Mouse (Mus musculus): ENCODE data around the gene Bri3. TPM values are rescaled to one million over a fixed set of nuclear protein-coding genes. Genes with fewer than 3 reads are reported as not detected.

Gene Bri3
- polyA plus RNA-seq, 1 experiment from 2014 or later: 136 TPM

GRCm38 (mm10) chr5:144260464-144260863 is 16.2 kb downstream of the Bri3 start:
- ChIA-PET CTCF (interaction anchor here (1.0 kb wide), 1 partner anchor 33 kb away, joined by 3 read pairs; no protein-coding TSS in a partner anchor), POLR2A (interaction anchor here (1.0 to 1.6 kb wide), 2 partner anchors 15 to 97 kb away, joined by 3 to 4 read pairs; no protein-coding TSS in a partner anchor)
- no peak for ATAC-seq
- in situ Hi-C loops (cut with MboI; ENCODE audit: low pct_unique_long_range_greater_than_20kb): no loop called here
- DNase-seq (ENCODE audit: low read depth, low spot score): no peak
- TF ChIP-seq CTCF (IDR thresholded peaks at IDR 0.05): no peak
- H3K27me3 ChIP-seq: no peaks in the 10 kb centered on the region

GRCm38 (mm10) chr5:144261309-144261708 is 17.1 kb downstream of the Bri3 start:
- no peaks in the 10 kb centered on the region for H3K27me3 ChIP-seq
- ChIA-PET POLR2A (no interaction called here), CTCF (interaction anchor here (1.0 kb wide), 1 partner anchor 33 kb away, joined by 3 read pairs; no protein-coding TSS in a partner anchor)
- ATAC-seq (no peak), DNase-seq (ENCODE audit: low read depth, low spot score) (no peak)
- TF ChIP-seq CTCF (IDR thresholded peaks at IDR 0.05): no peak
- in situ Hi-C loops (cut with MboI; ENCODE audit: low pct_unique_long_range_greater_than_20kb): no loop called here

- ChIA-PET CTCF (no interaction called here), POLR2A (interaction anchor here (0.6 kb wide), 1 partner anchor 486 kb away, joined by 3 read pairs; no protein-coding TSS in a partner anchor)
- ATAC-seq: no peak
- no peak for DNase-seq (ENCODE audit: low read depth, low spot score)
- no peak for TF ChIP-seq CTCF (IDR thresholded peaks at IDR 0.05)
- H3K27me3 ChIP-seq: no peaks in the 10 kb centered on the region
- in situ Hi-C loops (cut with MboI; ENCODE audit: low pct_unique_long_range_greater_than_20kb): no loop called here
Observed at GRCm38 (mm10) chr5:144261829-144262228, 17.6 kb downstream of the Bri3 start.

- ChIA-PET POLR2A (no interaction called here), CTCF (no interaction called here)
- TF ChIP-seq CTCF (IDR thresholded peaks at IDR 0.05): no peak
- no peaks in the 10 kb centered on the region for H3K27me3 ChIP-seq
- no peak for DNase-seq (ENCODE audit: low read depth, low spot score)
- ATAC-seq: no peak
- in situ Hi-C loops (cut with MboI; ENCODE audit: low pct_unique_long_range_greater_than_20kb): no loop called here
Observed at GRCm38 (mm10) chr5:144263082-144263481, 18.8 kb downstream of the Bri3 start.

- no peak for DNase-seq (ENCODE audit: low read depth, low spot score)
- in situ Hi-C loops (cut with MboI; ENCODE audit: low pct_unique_long_range_greater_than_20kb): no loop called here
- no peak for ATAC-seq
- POLR2A ChIA-PET: no interaction called here
- no peak for TF ChIP-seq CTCF (IDR thresholded peaks at IDR 0.05)
- CTCF ChIA-PET: no interaction called here
- no peaks in the 10 kb centered on the region for H3K27me3 ChIP-seq
Observed at GRCm38 (mm10) chr5:144263496-144263895, 19.3 kb downstream of the Bri3 start.

GRCm38 (mm10) chr5:144267535-144268241 is 23.5 kb downstream of the Bri3 start:
- no peak for TF ChIP-seq CTCF (IDR thresholded peaks at IDR 0.05)
- no peaks in the 10 kb centered on the region for H3K27me3 ChIP-seq
- peak; percentile 56 for DNase-seq (ENCODE audit: low read depth, low spot score)
- peak; percentile 75 for ATAC-seq
- POLR2A ChIA-PET: interaction anchor here (0.6 kb wide), 1 partner anchor 69 kb away, joined by 3 read pairs; no protein-coding TSS in a partner anchor
- CTCF ChIA-PET: interaction anchor here (1.2 to 1.3 kb wide), 4 partner anchors 9 to 114 kb away, joined by 4 to 7 read pairs (median 4); no protein-coding TSS in a partner anchor
- in situ Hi-C loops (cut with MboI; ENCODE audit: low pct_unique_long_range_greater_than_20kb): no loop called here

- ChIA-PET POLR2A (no interaction called here), CTCF (interaction anchor here (1.4 kb wide), 1 partner anchor 9 kb away, joined by 3 read pairs; no protein-coding TSS in a partner anchor)
- no peak for DNase-seq (ENCODE audit: low read depth, low spot score)
- no peak for TF ChIP-seq CTCF (IDR thresholded peaks at IDR 0.05)
- in situ Hi-C loops (cut with MboI; ENCODE audit: low pct_unique_long_range_greater_than_20kb): no loop called here
- no peak for ATAC-seq
- H3K27me3 ChIP-seq: no peaks in the 10 kb centered on the region
Observed at GRCm38 (mm10) chr5:144269926-144270325, 25.7 kb downstream of the Bri3 start.

GRCm38 (mm10) chr5:144270420-144270819 is 26.2 kb downstream of the Bri3 start:
- DNase-seq (ENCODE audit: low read depth, low spot score): no peak
- POLR2A ChIA-PET: no interaction called here
- no peak for ATAC-seq
- in situ Hi-C loops (cut with MboI; ENCODE audit: low pct_unique_long_range_greater_than_20kb): no loop called here
- CTCF ChIA-PET: interaction anchor here (1.4 kb wide), 1 partner anchor 8 kb away, joined by 3 read pairs; no protein-coding TSS in a partner anchor
- H3K27me3 ChIP-seq: no peaks in the 10 kb centered on the region
- TF ChIP-seq CTCF (IDR thresholded peaks at IDR 0.05): no peak

- CTCF ChIA-PET: no interaction called here
- DNase-seq (ENCODE audit: low read depth, low spot score) (no peak), ATAC-seq (no peak)
- TF ChIP-seq CTCF (IDR thresholded peaks at IDR 0.05): no peak
- in situ Hi-C loops (cut with MboI; ENCODE audit: low pct_unique_long_range_greater_than_20kb): no loop called here
- H3K27me3 ChIP-seq: no peaks in the 10 kb centered on the region
- POLR2A ChIA-PET: no interaction called here
Observed at GRCm38 (mm10) chr5:144271118-144271517, 26.9 kb downstream of the Bri3 start.

- ATAC-seq (no peak), DNase-seq (ENCODE audit: low read depth, low spot score) (no peak)
- POLR2A ChIA-PET: interaction anchor here (0.7 kb wide), 1 partner anchor 97 kb away, joined by 3 read pairs; no protein-coding TSS in a partner anchor
- no peaks in the 10 kb centered on the region for H3K27me3 ChIP-seq
- no peak for TF ChIP-seq CTCF (IDR thresholded peaks at IDR 0.05)
- in situ Hi-C loops (cut with MboI; ENCODE audit: low pct_unique_long_range_greater_than_20kb): no loop called here
- CTCF ChIA-PET: no interaction called here
Observed at GRCm38 (mm10) chr5:144271772-144272171, 27.5 kb downstream of the Bri3 start.

- no peak for DNase-seq (ENCODE audit: low read depth, low spot score)
- CTCF ChIA-PET: no interaction called here
- H3K27me3 ChIP-seq: no peaks in the 10 kb centered on the region
- TF ChIP-seq CTCF (IDR thresholded peaks at IDR 0.05): no peak
- in situ Hi-C loops (cut with MboI; ENCODE audit: low pct_unique_long_range_greater_than_20kb): no loop called here
- POLR2A ChIA-PET: interaction anchor here (0.7 kb wide), 1 partner anchor 15 kb away, joined by 3 read pairs; no protein-coding TSS in a partner anchor
- no peak for ATAC-seq
Observed at GRCm38 (mm10) chr5:144274904-144275303, 30.7 kb downstream of the Bri3 start.
